Mouse (Mus musculus): Measurements from ENCODE around the gene Lonrf2.

Lonrf2 gene

GRCm38 (mm10) chr1:38835568-38836476 is 689 bp downstream of the Lonrf2 start:
- peak; percentile 46 for DNase-seq

- no peak for DNase-seq
Observed at GRCm38 (mm10) chr1:38834899-38835298, 1.6 kb downstream of the Lonrf2 start.

GRCm38 (mm10) chr1:38824926-38825325 is 11.6 kb downstream of the Lonrf2 start:
- DNase-seq, result no peak

- no peak for DNase-seq
Observed at GRCm38 (mm10) chr1:38823851-38824250, 12.7 kb downstream of the Lonrf2 start.

- no peak for DNase-seq
Observed at GRCm38 (mm10) chr1:38819691-38820090, 16.8 kb downstream of the Lonrf2 start.

- no peak for DNase-seq
Observed at GRCm38 (mm10) chr1:38817671-38818070, 18.8 kb downstream of the Lonrf2 start.

GRCm38 (mm10) chr1:38817268-38817667 is 19.2 kb downstream of the Lonrf2 start:
- no peak for DNase-seq

- no peak for DNase-seq
Observed at GRCm38 (mm10) chr1:38816306-38816705, 20.2 kb downstream of the Lonrf2 start.

GRCm38 (mm10) chr1:38807121-38807520 is 29.4 kb downstream of the Lonrf2 start:
- DNase-seq, result no peak

- DNase-seq, result no peak
Observed at GRCm38 (mm10) chr1:38800402-38800801, 36.1 kb downstream of the Lonrf2 start.

- no peak for DNase-seq
Observed at GRCm38 (mm10) chr1:38799304-38799703, 37.2 kb downstream of the Lonrf2 start.

GRCm38 (mm10) chr1:38796936-38797335 is 39.6 kb downstream of the Lonrf2 start:
- DNase-seq, result no peak

GRCm38 (mm10) chr1:38795496-38795895 is 41.0 kb downstream of the Lonrf2 start:
- DNase-seq, result no peak

- no peak for DNase-seq
Observed at GRCm38 (mm10) chr1:38791016-38791810, 45.3 kb downstream of the Lonrf2 start.

GRCm38 (mm10) chr1:38789988-38790602 is 46.4 kb downstream of the Lonrf2 start:
- no peak for DNase-seq

GRCm38 (mm10) chr1:38788904-38789303 is 47.6 kb downstream of the Lonrf2 start:
- DNase-seq, result no peak

- DNase-seq, result peak; percentile 44
Observed at GRCm38 (mm10) chr1:38787443-38787842, 49.1 kb downstream of the Lonrf2 start.

- no peak for DNase-seq
Observed at GRCm38 (mm10) chr1:38786358-38786757, 50.2 kb downstream of the Lonrf2 start.

- no peak for DNase-seq
Observed at GRCm38 (mm10) chr1:38778271-38778670, 58.2 kb downstream of the Lonrf2 start.

GRCm38 (mm10) chr1:38777500-38777899 is 59.0 kb downstream of the Lonrf2 start:
- no peak for DNase-seq

- DNase-seq, result no peak
Observed at GRCm38 (mm10) chr1:38775713-38776112, 60.8 kb downstream of the Lonrf2 start.

GRCm38 (mm10) chr1:38770676-38771075 is 65.8 kb downstream of the Lonrf2 start:
- DNase-seq, result no peak

GRCm38 (mm10) chr1:38769920-38770319 is 66.6 kb downstream of the Lonrf2 start:
- DNase-seq, result peak; percentile 78

All from right cerebral cortex, postnatal 4 days (tissue).